ENCODE assay signal across 23 mouse cellular contexts in genomic region chr6:116195811-116196210, GRCm38 (mm10). TPM values are rescaled to one million over a fixed set of nuclear protein-coding genes. Genes with fewer than 3 reads are reported as not detected.
DNase-seq lines count a peak whose midpoint lies in the region; ATAC-seq and TF ChIP-seq lines count a peak whose summit lies in the region.
"Had no signal": no experiment of that assay in that cellular context is flagged by ENCODE, and none has a peak within 500 bp of the region (broad histone marks: within the 10 kb centered on the region; RNA-seq: fewer than 3 reads in every experiment).

No protein-coding gene starts in this region.

- H3K4me1 ChIP-seq in liver, adult 2 months (ENCODE audit: control insufficient read depth, insufficient read depth, low read length) = peaks cover 6% of the 10 kb centered on the region; the same call in 1 of the 2 replicates
- peaks cover 6% of the 10 kb centered on the region for H3K4me1 ChIP-seq in liver, embryonic 11.5 days (replicated peaks; ENCODE audit: control insufficient read depth, insufficient read depth, low read length)
- no peaks in the 10 kb centered on the region for H3K4me1 ChIP-seq in ES-Bruce4 (ENCODE audit: control insufficient read depth, insufficient read depth, low read length)
- H3K4me1 ChIP-seq in MEL (ENCODE audit: control insufficient read depth in 1 of 2, insufficient read depth in 2 of 2, low read length in 2 of 2) = peaks cover 0 to 9% of the 10 kb centered on the region in 2 experiments; a peak in 3 of 4 replicates

- intact Hi-C loops in left cerebral cortex, postnatal 4 days (cut with DNase I) = no loop called here

- no peak overlapping the region for H3K27ac ChIP-seq in liver, adult 2 months (replicated peaks; ENCODE audit: insufficient read depth, low read depth, low read length)
- no peak overlapping the region for H3K27ac ChIP-seq in liver, embryonic 11.5 days (ENCODE audit: low read depth, low read length)
- no peak overlapping the region for H3K27ac ChIP-seq in ES-Bruce4 (ENCODE audit: insufficient read depth, low read length)
- H3K27ac ChIP-seq in MEL (ENCODE audit: control insufficient read depth, low read depth, low read length) = no peak overlapping the region
- H3K27ac ChIP-seq: embryonic facial prominence, embryonic 13.5 days; forebrain, embryonic 10.5 days; gastrocnemius, adult 2 months; hindbrain, embryonic 12.5 days; hindbrain, embryonic 15.5 days had no signal

- no peak for TF ChIP-seq RAD21 in MEL (IDR thresholded peaks at IDR 0.05; ENCODE audit: low read depth, low read length)

- TF ChIP-seq EP300 in ES-Bruce4 (IDR thresholded peaks at IDR 0.05; ENCODE audit: insufficient read depth, low read depth, low read length) (no peak), MEL (IDR thresholded peaks at IDR 0.05; ENCODE audit: low read depth in 1 of 2, low read length in 2 of 2) (0 out of 4 replicates have a peak, but pooled peaks of 1 of the 2 experiments have one; percentile 7)

- H3K4me2 ChIP-seq in liver, embryonic 11.5 days = no peak overlapping the region
- H3K4me2 ChIP-seq: embryonic facial prominence, embryonic 13.5 days; heart, embryonic 11.5 days; hindbrain, embryonic 12.5 days; hindbrain, embryonic 15.5 days had no signal

- no peak for TF ChIP-seq POLR2A in liver, adult 2 months (IDR thresholded peaks at IDR 0.05; ENCODE audit: extremely low read depth, insufficient read depth, low read length)
- TF ChIP-seq POLR2A in ES-Bruce4 (IDR thresholded peaks at IDR 0.05; ENCODE audit: insufficient read depth, low read length) (no peak), MEL (IDR thresholded peaks at IDR 0.05; ENCODE audit: control insufficient read depth in 1 of 2, insufficient read depth in 1 of 2, low read depth in 1 of 2, low read length in 2 of 2, poor library complexity in 1 of 2) (no peak)

- ATAC-seq in liver, embryonic 11.5 days (replicated peaks; ENCODE audit: low FRiP score) = no peak
- ATAC-seq: CD4-positive, CD25-positive, alpha-beta regulatory T cell, adult 4 months; forebrain, embryonic 14.5 days; forebrain, postnatal 0 days; intestine, postnatal 0 days; Patski had no signal

- DNase-seq in liver, adult 2 months (ENCODE audit: extremely low read depth, low read depth, low spot score) = peak; percentile 66
- no peak for DNase-seq in liver, embryonic 11.5 days (ENCODE audit: low spot score)
- peak; percentile 61 for DNase-seq in MEL (ENCODE audit: low read depth, low spot score)
- peak; percentile 66 for DNase-seq in ZHBTc4 (ENCODE audit: low read depth, low spot score)
- no peak for DNase-seq in left cerebral cortex, postnatal 4 days
- DNase-seq in cerebellum, adult 8-10 months = no peak
- DNase-seq: adrenal gland, postnatal 10 days; cerebellum, adult 18-20 months; cerebellum, adult 9-11 months; cerebellum, postnatal 25 days; forebrain, postnatal 0 days; gastrocnemius, adult 2 months; gastrocnemius, postnatal 14 days had no signal

- TF ChIP-seq CTCF in liver, adult 2 months (IDR thresholded peaks at IDR 0.05; ENCODE audit: low read depth, low read length) = no peak
- TF ChIP-seq CTCF in ES-Bruce4 (IDR thresholded peaks at IDR 0.05; ENCODE audit: low read depth, low read length) (no peak), MEL (IDR thresholded peaks at IDR 0.05 in 2 of 3, conservative IDR thresholded peaks at IDR 0.05 in 1 of 3; ENCODE audit: control insufficient read depth in 1 of 3, insufficient read depth in 1 of 3, low read depth in 2 of 3, low read length in 3 of 3, poor library complexity in 1 of 3, severe bottlenecking in 1 of 3) (no peak)

- peak overlapping the region; percentile 31; the same call in 1 of the 2 replicates for H3K4me3 ChIP-seq in liver, adult 2 months (ENCODE audit: insufficient read depth, low read depth, low read length)
- H3K4me3 ChIP-seq in liver, embryonic 11.5 days (ENCODE audit: low read depth, low read length) = no peak overlapping the region
- H3K4me3 ChIP-seq in ES-Bruce4 (ENCODE audit: low read depth, low read length) (0 out of 2 replicates have a peak overlapping the region, but pooled peaks have one; percentile 2), MEL (ENCODE audit: control insufficient read depth in 1 of 2, insufficient read depth in 1 of 2, low read depth in 2 of 2, low read length in 2 of 2) (no peak overlapping the region)
- H3K4me3 ChIP-seq: embryonic facial prominence, embryonic 13.5 days; forebrain, embryonic 10.5 days; gastrocnemius, adult 2 months; hindbrain, embryonic 12.5 days; hindbrain, embryonic 15.5 days had no signal

- H3K79me2 ChIP-seq in liver, adult 2 months (ENCODE audit: control insufficient read depth, insufficient read depth, low read length) = peaks cover 2% of the 10 kb centered on the region; the same call in 1 of the 2 replicates
- peaks cover 8% of the 10 kb centered on the region for H3K79me2 ChIP-seq in MEL (ENCODE audit: control insufficient read depth, insufficient read depth, low read length, poor library complexity)

- H3K9ac ChIP-seq in liver, adult 2 months (ENCODE audit: low read depth, low read length) = no peak overlapping the region
- H3K9ac ChIP-seq in liver, embryonic 11.5 days (ENCODE audit: low read depth, low read length) = no peak overlapping the region
- H3K9ac ChIP-seq in ES-Bruce4 (ENCODE audit: low read depth, poor library complexity, severe bottlenecking) (no peak overlapping the region), MEL (ENCODE audit: control insufficient read depth, low read depth, low read length, poor library complexity, severe bottlenecking) (no peak overlapping the region)
- H3K9ac ChIP-seq: embryonic facial prominence, embryonic 13.5 days; forebrain, postnatal 0 days; hindbrain, embryonic 12.5 days; hindbrain, embryonic 15.5 days had no signal

- H3K9me3 ChIP-seq in liver, embryonic 11.5 days (ENCODE audit: control insufficient read depth, low read length) = no peaks in the 10 kb centered on the region
- H3K9me3 ChIP-seq in ES-Bruce4 (replicated peaks; ENCODE audit: control insufficient read depth, insufficient read depth, low read length, poor library complexity, severe bottlenecking) (no peaks in the 10 kb centered on the region), MEL (replicated peaks; ENCODE audit: insufficient read depth, low read length) (no peaks in the 10 kb centered on the region)
- H3K9me3 ChIP-seq: embryonic facial prominence, embryonic 13.5 days; forebrain, embryonic 10.5 days; hindbrain, embryonic 12.5 days; hindbrain, embryonic 15.5 days had no signal

- no peaks in the 10 kb centered on the region for H3K36me3 ChIP-seq in liver, adult 2 months (ENCODE audit: control insufficient read depth, insufficient read depth, low read length)
- no peaks in the 10 kb centered on the region for H3K36me3 ChIP-seq in liver, embryonic 11.5 days (ENCODE audit: control insufficient read depth, insufficient read depth, low read length)
- H3K36me3 ChIP-seq in ES-Bruce4 (ENCODE audit: control insufficient read depth, insufficient read depth, low read length, poor library complexity, severe bottlenecking) = no peaks in the 10 kb centered on the region
- H3K36me3 ChIP-seq in MEL (ENCODE audit: control insufficient read depth in 1 of 2, insufficient read depth in 2 of 2, low read length in 2 of 2) = peaks cover 0 to 22% of the 10 kb centered on the region in 2 experiments; a peak in 2 of 4 replicates
- H3K36me3 ChIP-seq: embryonic facial prominence, embryonic 13.5 days; forebrain, embryonic 10.5 days; hindbrain, embryonic 12.5 days; hindbrain, embryonic 15.5 days had no signal

- 60% methylated on average over 8 of the region's 8 CpGs for WGBS in liver, adult 2 months
- WGBS in liver, embryonic 11.5 days = 70% methylated on average over 8 of the region's 8 CpGs

- no peaks in the 10 kb centered on the region for H3K27me3 ChIP-seq in liver, adult 2 months (ENCODE audit: control insufficient read depth, insufficient read depth, low read length)
- H3K27me3 ChIP-seq in liver, embryonic 11.5 days (replicated peaks; ENCODE audit: control insufficient read depth, insufficient read depth, low read length) = no peaks in the 10 kb centered on the region
- no peaks in the 10 kb centered on the region for H3K27me3 ChIP-seq in ES-Bruce4 (ENCODE audit: control insufficient read depth, insufficient read depth, low read length, poor library complexity, severe bottlenecking)
- no peaks in the 10 kb centered on the region for H3K27me3 ChIP-seq in MEL (ENCODE audit: control insufficient read depth in 1 of 2, insufficient read depth in 2 of 2, low read length in 2 of 2)
- H3K27me3 ChIP-seq: hindbrain, embryonic 12.5 days; Patski had no signal

TF ChIP-seq in MEL, 35 proteins besides CTCF, POLR2A, EP300 and RAD21:
- TF ChIP-seq MYC (IDR thresholded peaks at IDR 0.05; ENCODE audit: low read depth, low read length) (no peak), TBP (IDR thresholded peaks at IDR 0.05; ENCODE audit: low read depth, low read length) (no peak), USF2 (IDR thresholded peaks at IDR 0.05; ENCODE audit: borderline replicate concordance in 1 of 2, insufficient read depth in 1 of 2, low read depth in 1 of 2, low read length in 2 of 2) (no peak), USF1 (IDR thresholded peaks at IDR 0.05; ENCODE audit: low read depth, low read length) (no peak)

RNA-seq across cellular contexts. Expression of gene Tmcc1, which starts 2.5 kb away (rescaled TPM):
- 34.3 and 38.0 TPM in 2 replicates for total RNA-seq in liver, adult 2 months (2014; rRNA removed)
- 13.8 and 17.7 TPM in 2 replicates for polyA plus RNA-seq in liver, adult 2 months (2012; rRNA removed)
- 7.8 and 8.0 TPM in 2 replicates for polyA plus RNA-seq in liver, embryonic 11.5 days (2014; fragmentation: Nextera tagmentation; extraction: Ambion mirVana)
- polyA plus RNA-seq in ES-Bruce4 (2011; ENCODE audit: insufficient read depth, insufficient read length, low read depth, missing spikeins) = 20.5 and 21.3 TPM in 2 replicates
- 29.9 and 30.6 TPM in 2 replicates for total RNA-seq in MEL (2012; rRNA removed)
- 1 to 10 TPM in 1 of 2 experiments, not detected in 1; 9.1 TPM for polyA plus RNA-seq in MEL (2012; ENCODE audit: insufficient read depth in 1 of 2, insufficient read length in 2 of 2, low read depth in 1 of 2, low replicate concordance in 2 of 2, missing spikeins in 1 of 2)
- 10 to 100 TPM; 67.9 to 73.3 TPM for total RNA-seq in left cerebral cortex, postnatal 4 days (2021)

RNA-seq across cellular contexts. Expression of gene Washc2, which starts 12.0 kb away (rescaled TPM):
- total RNA-seq in liver, adult 2 months (2014; rRNA removed) = 38.5 and 46.5 TPM in 2 replicates
- polyA plus RNA-seq in liver, adult 2 months (2012; rRNA removed) = 29.6 and 32.7 TPM in 2 replicates
- polyA plus RNA-seq in liver, embryonic 11.5 days (2014; fragmentation: Nextera tagmentation; extraction: Ambion mirVana) = 30.1 and 31.8 TPM in 2 replicates
- polyA plus RNA-seq in ES-Bruce4 (2011; ENCODE audit: insufficient read depth, insufficient read length, low read depth, missing spikeins) = 50.5 and 56.2 TPM in 2 replicates
- 25.3 and 28.6 TPM in 2 replicates for total RNA-seq in MEL (2012; rRNA removed)
- 10 to 100 TPM in 1 of 2 experiments, not detected in 1; 38.3 TPM for polyA plus RNA-seq in MEL (2012; ENCODE audit: insufficient read depth in 1 of 2, insufficient read length in 2 of 2, low read depth in 1 of 2, low replicate concordance in 2 of 2, missing spikeins in 1 of 2)
- 10 to 100 TPM; 89.0 to 90.1 TPM for total RNA-seq in left cerebral cortex, postnatal 4 days (2021)

Comparison
In these comparisons a context has a peak if more than half of its experiments do, and no peak if none do; other contexts are left out.
1. DNase-seq: peak in liver, adult 2 months (single experiment), MEL (single experiment) and ZHBTc4 (single experiment); none in liver, embryonic 11.5 days (single experiment), left cerebral cortex, postnatal 4 days (single experiment) and cerebellum, adult 8-10 months (single experiment).
2. H3K4me3 ChIP-seq: peak in liver, adult 2 months (single experiment) and ES-Bruce4 (single experiment); none in liver, embryonic 11.5 days (single experiment) and MEL (0 of 2).